8 mouse cellular contexts compared by ENCODE assay signal in the genomic region with DNA sequence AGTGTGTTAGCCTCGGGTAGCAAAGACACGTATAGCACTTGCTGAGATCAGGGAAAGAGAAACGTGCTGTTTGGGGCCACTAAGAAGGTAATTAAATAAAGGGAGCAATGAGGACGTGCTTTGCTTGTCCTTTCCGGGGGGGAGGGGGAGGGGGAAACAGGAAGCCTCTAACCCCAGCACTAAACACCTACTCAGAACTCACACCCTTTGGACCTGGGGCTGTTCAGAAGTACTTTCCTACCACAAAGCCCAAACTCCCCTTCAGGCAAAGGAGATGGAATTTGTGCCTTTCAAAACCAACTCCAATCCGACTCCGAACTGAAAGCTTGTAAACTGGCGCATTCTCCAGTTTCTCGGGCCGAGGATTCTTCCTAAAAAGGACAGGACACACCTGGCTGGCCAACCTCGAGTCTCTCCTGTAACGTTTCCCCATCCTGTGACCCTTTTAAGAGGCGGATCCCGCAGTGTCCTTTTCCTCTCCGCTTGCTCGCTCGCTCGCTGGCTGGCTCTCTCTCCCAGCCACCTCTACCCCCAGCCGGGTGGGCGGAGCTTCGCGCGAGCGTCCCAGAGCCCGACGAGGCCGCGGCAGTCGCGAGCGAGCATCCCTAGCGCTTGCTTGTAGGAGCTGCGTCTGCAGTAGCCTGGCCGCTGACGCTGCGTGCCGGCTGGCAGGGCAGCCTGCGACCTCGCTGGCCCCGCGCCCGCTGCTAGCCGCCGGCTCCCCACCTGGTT. TPM values are rescaled to one million over a fixed set of nuclear protein-coding genes. Genes with fewer than 3 reads are reported as not detected.
A peak's percentile ranks its signal among the peaks of the same experiment; 100 is the strongest.
DNase-seq lines count a peak whose midpoint lies in the region; ATAC-seq and TF ChIP-seq lines count a peak whose summit lies in the region.

No protein-coding gene starts in this region.

- 5% methylated on average over 42 of the region's 44 CpGs for WGBS in heart, embryonic 13.5 days
- WGBS in kidney, postnatal 0 days: 15% methylated on average over 43 of the region's 44 CpGs
- under 1% methylated on average over 38 of the region's 44 CpGs for WGBS in liver, adult 2 months

- no peaks in the 10 kb centered on the region for H3K36me3 ChIP-seq in heart, embryonic 13.5 days
- no peaks in the 10 kb centered on the region for H3K36me3 ChIP-seq in kidney, postnatal 0 days (ENCODE audit: insufficient read depth, low read length)
- no peaks in the 10 kb centered on the region for H3K36me3 ChIP-seq in liver, adult 2 months (ENCODE audit: control insufficient read depth, insufficient read depth, low read length)

- TF ChIP-seq POLR2A in liver, adult 2 months (IDR thresholded peaks at IDR 0.05; ENCODE audit: extremely low read depth, insufficient read depth, low read length): peak; percentile 64; the same call in 1 of the 2 replicates

- peak overlapping the region; percentile 69 for H3K4me2 ChIP-seq in heart, embryonic 13.5 days
- H3K4me2 ChIP-seq in kidney, postnatal 0 days (ENCODE audit: low read length): peak overlapping the region; percentile 81

- no peaks in the 10 kb centered on the region for H3K9me3 ChIP-seq in heart, embryonic 13.5 days
- no peaks in the 10 kb centered on the region for H3K9me3 ChIP-seq in kidney, postnatal 0 days (replicated peaks; ENCODE audit: low read length)

- peak overlapping the region; percentile 69 for H3K4me3 ChIP-seq in heart, embryonic 13.5 days
- H3K4me3 ChIP-seq in kidney, postnatal 0 days (replicated peaks; ENCODE audit: low read depth, low read length): peak overlapping the region; percentile 54
- peak overlapping the region; percentile 96 for H3K4me3 ChIP-seq in liver, adult 2 months (ENCODE audit: insufficient read depth, low read depth, low read length)

- H3K79me2 ChIP-seq in liver, adult 2 months (ENCODE audit: control insufficient read depth, insufficient read depth, low read length): peaks cover 10% of the 10 kb centered on the region; the same call in 1 of the 2 replicates

- TF ChIP-seq CTCF in kidney, postnatal 0 days (IDR thresholded peaks at IDR 0.05; ENCODE audit: low read depth): no peak
- TF ChIP-seq CTCF in liver, adult 2 months (IDR thresholded peaks at IDR 0.05; ENCODE audit: low read depth, low read length): 0 out of 2 replicates have a peak, but pooled peaks have one; percentile 8

- no peaks in the 10 kb centered on the region for H3K4me1 ChIP-seq in heart, embryonic 13.5 days
- H3K4me1 ChIP-seq in kidney, postnatal 0 days (replicated peaks; ENCODE audit: insufficient read depth, low read length): no peaks in the 10 kb centered on the region
- H3K4me1 ChIP-seq in liver, adult 2 months (ENCODE audit: control insufficient read depth, insufficient read depth, low read length): peaks cover 5% of the 10 kb centered on the region

- DNase-seq in c-Kit-positive CD71-negative TER-119-negative erythroid progenitor cells, embryonic 14.5 days (ENCODE audit: low read depth): peak; percentile 58
- peak; percentile 12 for DNase-seq in fibroblast of lung, adult 2 months (ENCODE audit: low read depth)
- DNase-seq in kidney, postnatal 0 days (ENCODE audit: low spot score): peak; percentile 66
- DNase-seq in liver, adult 2 months (ENCODE audit: extremely low read depth, low read depth, low spot score): peak; percentile 85
- DNase-seq in spleen, postnatal 36 days (ENCODE audit: low spot score in 2 of 2): peak; percentile 56 to 58

- H3K9ac ChIP-seq in heart, embryonic 13.5 days: peak overlapping the region; percentile 86
- H3K9ac ChIP-seq in kidney, postnatal 0 days (ENCODE audit: low read depth, low read length): peak overlapping the region; percentile 59
- peak overlapping the region; percentile 93 for H3K9ac ChIP-seq in liver, adult 2 months (ENCODE audit: low read depth, low read length)

- ATAC-seq in CD4-positive, CD25-positive, alpha-beta regulatory T cell, adult 4 months: peak; percentile 88
- peak; percentile 87 for ATAC-seq in heart, embryonic 13.5 days (ENCODE audit: extremely low read depth, insufficient number of reproducible peaks, low FRiP score, low TSS enrichment)
- ATAC-seq in kidney, postnatal 0 days (replicated peaks; ENCODE audit: low FRiP score, low read depth): peak; percentile 98
- peak; percentile 79 for ATAC-seq in monocyte, adult 5-6 weeks (replicated peaks; ENCODE audit: insufficient number of reproducible peaks, low FRiP score, low TSS enrichment, poor library complexity, severe bottlenecking)

- peak overlapping the region; percentile 63 for H3K27ac ChIP-seq in heart, embryonic 13.5 days (replicated peaks)
- H3K27ac ChIP-seq in kidney, postnatal 0 days: peak overlapping the region; percentile 47; the same call in 1 of the 2 replicates
- H3K27ac ChIP-seq in liver, adult 2 months (replicated peaks; ENCODE audit: insufficient read depth, low read depth, low read length): peak overlapping the region; percentile 95

- H3K27me3 ChIP-seq in heart, embryonic 13.5 days (replicated peaks): peaks cover 10% of the 10 kb centered on the region; the same call in 1 of the 2 replicates
- peaks cover 3% of the 10 kb centered on the region; the same call in 1 of the 2 replicates for H3K27me3 ChIP-seq in kidney, postnatal 0 days (ENCODE audit: insufficient read depth, low read length)
- H3K27me3 ChIP-seq in liver, adult 2 months (ENCODE audit: control insufficient read depth, insufficient read depth, low read length): no peaks in the 10 kb centered on the region

RNA-seq across cellular contexts. Expression of a gene that starts 47.1 kb away (rescaled TPM):
- polyA plus RNA-seq in CD4-positive, CD25-positive, alpha-beta regulatory T cell, adult 4 months (2017; shearing (Covaris generic)): under 1 TPM; 0.24 to 0.86 TPM
- polyA plus RNA-seq in heart, embryonic 13.5 days (2015; fragmentation: Nextera tagmentation; extraction: Ambion mirVana): 25.2 and 29.9 TPM in 2 replicates
- polyA plus RNA-seq in kidney, postnatal 0 days (2015; fragmentation: Nextera tagmentation; extraction: Ambion mirVana): 92.0 and 96.3 TPM in 2 replicates
- total RNA-seq in liver, adult 2 months (2014; rRNA removed): 74.4 and 84.5 TPM in 2 replicates
- 40.3 and 43.8 TPM in 2 replicates for polyA plus RNA-seq in liver, adult 2 months (2012; rRNA removed)
- 0.67 to 3.2 TPM (median 0.87 TPM) in 3 replicates for total RNA-seq in monocyte, adult 5-6 weeks (2017)

Comparison
In these comparisons a context has a peak if more than half of its experiments do, and no peak if none do; other contexts are left out.
1. Peak in every context shown above with its lines: DNase-seq, ATAC-seq, H3K4me3 ChIP-seq and H3K27ac ChIP-seq.
2. DNase-seq: peak in every context shown above with its lines; median percentile 85 in liver, adult 2 months; 66 in kidney, postnatal 0 days; 58 in c-Kit-positive CD71-negative TER-119-negative erythroid progenitor cells, embryonic 14.5 days; 57 in spleen, postnatal 36 days; 12 in fibroblast of lung, adult 2 months.
3. RNA of a gene that starts 47.1 kb away (polyA plus RNA-seq): 92.0 to 96.3 TPM in kidney, postnatal 0 days, 40.3 to 43.8 TPM in liver, adult 2 months and 25.2 to 29.9 TPM in heart, embryonic 13.5 days; 0.24 to 0.86 TPM in CD4-positive, CD25-positive, alpha-beta regulatory T cell, adult 4 months; every median in the first group is over 10 times any median in the second.